Mouse (Mus musculus) midbrain, embryonic 12.5 days (tissue): ENCODE measurements around the gene Shisal1. TPM values are rescaled to one million over a fixed set of nuclear protein-coding genes. Genes with fewer than 3 reads are reported as not detected.

Source experiments
- ATAC-seq: fragments of 200-750 bp; cut with Nextera tagmentation; 2 replicates; pipeline ENCODE4 v1.8.0; 2017; ENCODE audit warnings: low read depth, moderate TSS enrichment, moderate library complexity; ENCODE audit not compliant: low FRiP score
- H3K27ac ChIP-seq: fragments of 300-500 bp; sonication (generic); replicated peaks from 2 replicates; pipeline ENCODE4 v1.5.1; 2016; ENCODE audit warnings: mild to moderate bottlenecking
- H3K27me3 ChIP-seq: fragments of 300-500 bp; sonication (generic); 2 replicates; pipeline ENCODE4 v1.6.1; 2016; ENCODE audit warnings: mild to moderate bottlenecking
- H3K36me3 ChIP-seq: fragments of 300-500 bp; sonication (generic); 2 replicates; pipeline ENCODE4 v1.6.1; 2016
- H3K4me1 ChIP-seq: fragments of 300-500 bp; sonication (generic); 2 replicates; pipeline ENCODE4 v1.6.1; 2016
- H3K4me2 ChIP-seq: fragments of 300-500 bp; sonication (generic); replicated peaks from 2 replicates; pipeline ENCODE4 v1.6.1; 2016; ENCODE audit warnings: mild to moderate bottlenecking, moderate library complexity
- H3K4me3 ChIP-seq: fragments of 300-500 bp; sonication (generic); 2 replicates; pipeline ENCODE4 v1.5.1; 2016; ENCODE audit warnings: mild to moderate bottlenecking
- H3K9ac ChIP-seq: fragments of 300-500 bp; sonication (generic); replicated peaks from 2 replicates; pipeline ENCODE4 v1.6.1; 2016; ENCODE audit warnings: mild to moderate bottlenecking, moderate library complexity
- H3K9me3 ChIP-seq: fragments of 300-500 bp; sonication (generic); 2 replicates; pipeline ENCODE4 v1.6.1; 2016; ENCODE audit warnings: mild to moderate bottlenecking
- WGBS: fragments of 180-500 bp; shearing (Covaris S2); methylation state at CpG from one replicate; pipeline ENCODE4 v1.1.7; 2016; 5-methylcytosine and 5-hydroxymethylcytosine counted together
- polyA plus RNA-seq: library from polyadenylated mRNA; unstranded; fragments of >200 nt; fragmentation: Nextera tagmentation; extraction: Ambion mirVana; gene quantifications from 2 replicates; pipeline ENCODE4 v1.2.1, GENCODE M21; 2016

The Shisal1 gene
- polyA plus RNA-seq, 1 experiment from 2014 or later: 10.5 TPM

DNA sequence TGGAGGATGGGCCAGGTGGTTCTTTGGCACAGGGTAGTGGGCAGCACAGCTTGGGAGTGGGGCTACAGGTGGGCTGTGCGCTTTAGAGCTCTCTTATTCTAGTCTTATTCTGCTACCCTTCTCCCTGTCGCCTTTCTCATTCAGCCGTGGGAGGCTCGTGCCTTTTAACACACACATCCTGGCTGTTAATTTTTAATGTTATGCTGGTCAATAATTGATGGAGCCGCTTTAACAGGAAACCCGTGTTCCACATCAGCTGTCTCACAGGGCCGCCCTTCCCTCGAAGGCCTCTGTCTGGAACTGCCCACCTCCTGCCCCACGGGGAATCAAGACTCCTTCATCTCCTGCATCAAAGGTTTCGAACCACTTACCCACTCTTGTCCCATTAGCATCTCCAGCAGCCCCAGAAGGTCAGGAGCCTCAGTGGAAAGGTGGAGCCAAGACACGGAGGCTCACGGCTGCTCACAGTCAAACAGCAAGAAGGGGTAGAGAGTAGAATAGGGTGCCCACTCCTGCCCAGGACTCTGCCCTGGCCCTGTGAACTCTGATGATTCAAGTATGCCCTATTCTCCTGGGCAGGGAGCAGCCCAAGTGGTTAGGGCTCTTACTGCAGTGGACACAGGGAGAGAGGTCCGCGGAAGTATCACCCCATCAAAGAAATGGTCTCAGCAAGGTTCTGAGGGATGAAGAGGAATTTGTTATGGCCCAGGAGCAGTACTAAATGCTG is 51.4 kb downstream of the Shisal1 start:
- Histone ChIP-seq H3K9me3 (no peaks in the 10 kb centered on the region), H3K27ac (no peak overlapping the region), H3K4me1 (peaks cover 11% of the 10 kb centered on the region; the same call in 1 of the 2 replicates), H3K4me2 (no peak overlapping the region), H3K9ac (no peak overlapping the region), H3K4me3 (no peak overlapping the region), H3K27me3 (no peaks in the 10 kb centered on the region), H3K36me3 (no peaks in the 10 kb centered on the region)
- no peak for ATAC-seq
- WGBS: 83% methylated on average over 14 of the region's 14 CpGs

- WGBS: 47% methylated on average over 6 of the region's 6 CpGs
- H3K4me1 ChIP-seq: peaks cover 8% of the 10 kb centered on the region; the same call in 1 of the 2 replicates
- ATAC-seq: no peak
- H3K9me3 ChIP-seq: peaks cover under 1% of the 10 kb centered on the region; the same call in 1 of the 2 replicates
- H3K36me3 ChIP-seq: peaks cover under 1% of the 10 kb centered on the region; the same call in 1 of the 2 replicates
- no peak overlapping the region for H3K27ac ChIP-seq
- H3K4me3 ChIP-seq: no peak overlapping the region
- no peak overlapping the region for H3K4me2 ChIP-seq
- H3K27me3 ChIP-seq: no peaks in the 10 kb centered on the region
- H3K9ac ChIP-seq: no peak overlapping the region
Observed at GRCm38 (mm10) chr15:84393341-84393740, 53.6 kb downstream of the Shisal1 start.

DNA sequence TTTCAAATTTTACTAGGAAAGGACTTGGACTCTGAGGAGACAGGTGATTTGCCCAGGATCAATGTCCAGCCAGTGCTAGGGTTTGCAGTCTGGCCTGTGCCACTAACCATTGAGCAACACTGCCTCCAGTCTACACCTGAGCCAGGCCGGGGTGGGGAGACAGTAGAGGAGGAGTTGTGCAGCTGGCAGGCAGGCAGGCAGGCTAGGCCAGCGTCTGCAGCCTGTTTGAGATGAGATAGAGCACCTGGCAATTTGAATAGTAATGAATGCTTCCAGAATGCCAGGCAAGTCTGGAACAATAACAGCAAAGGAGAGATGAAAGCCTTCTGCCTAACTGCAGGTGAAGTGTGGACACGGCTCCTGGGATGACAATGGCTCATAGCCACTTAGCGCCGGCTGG is 54.1 kb downstream of the Shisal1 start:
- Histone ChIP-seq H3K27ac (no peak overlapping the region), H3K4me2 (no peak overlapping the region), H3K4me3 (no peak overlapping the region), H3K36me3 (peaks cover 5% of the 10 kb centered on the region; the same call in 1 of the 2 replicates), H3K27me3 (no peaks in the 10 kb centered on the region), H3K4me1 (peaks cover 8% of the 10 kb centered on the region; the same call in 1 of the 2 replicates), H3K9me3 (peaks cover 5% of the 10 kb centered on the region), H3K9ac (no peak overlapping the region)
- no peak for ATAC-seq
- WGBS: 72% methylated on average over 5 of the region's 5 CpGs

- no peak overlapping the region for H3K27ac ChIP-seq
- H3K4me2 ChIP-seq: no peak overlapping the region
- H3K9me3 ChIP-seq: peaks cover 12% of the 10 kb centered on the region
- ATAC-seq: no peak
- no peaks in the 10 kb centered on the region for H3K27me3 ChIP-seq
- peaks cover 8% of the 10 kb centered on the region; the same call in 1 of the 2 replicates for H3K4me1 ChIP-seq
- peaks cover 7% of the 10 kb centered on the region; the same call in 1 of the 2 replicates for H3K36me3 ChIP-seq
- WGBS: 93% methylated on average over 4 of the region's 4 CpGs
- no peak overlapping the region for H3K4me3 ChIP-seq
- H3K9ac ChIP-seq: no peak overlapping the region
Observed at GRCm38 (mm10) chr15:84392131-84392530, 54.8 kb downstream of the Shisal1 start.

- Histone ChIP-seq H3K27ac (no peak overlapping the region), H3K9ac (no peak overlapping the region), H3K4me2 (no peak overlapping the region), H3K27me3 (no peaks in the 10 kb centered on the region), H3K4me1 (peaks cover 6% of the 10 kb centered on the region; the same call in 1 of the 2 replicates), H3K4me3 (no peak overlapping the region), H3K9me3 (peaks cover 17% of the 10 kb centered on the region), H3K36me3 (peaks cover 7% of the 10 kb centered on the region; the same call in 1 of the 2 replicates)
- ATAC-seq: no peak
- WGBS: 90% methylated on average over 8 of the region's 8 CpGs
Observed at GRCm38 (mm10) chr15:84388698-84389131, 58.2 kb downstream of the Shisal1 start.

- 89% methylated on average over 8 of the region's 8 CpGs for WGBS
- ATAC-seq: no peak
Observed at GRCm38 (mm10) chr15:84385995-84386565, 60.8 kb downstream of the Shisal1 start.

GRCm38 (mm10) chr15:84384066-84384465 is 62.8 kb downstream of the Shisal1 start:
- Histone ChIP-seq H3K4me1 (no peaks in the 10 kb centered on the region), H3K27me3 (no peaks in the 10 kb centered on the region), H3K27ac (no peak overlapping the region), H3K4me3 (no peak overlapping the region), H3K9me3 (peaks cover 17% of the 10 kb centered on the region), H3K36me3 (peaks cover 7% of the 10 kb centered on the region; the same call in 1 of the 2 replicates), H3K4me2 (no peak overlapping the region), H3K9ac (no peak overlapping the region)
- no peak for ATAC-seq
- 94% methylated on average over 9 of the region's 9 CpGs for WGBS

More at GRCm38 (mm10) chr15:84385995-84386565, 60.8 kb downstream of the Shisal1 start:
- H3K9me3 ChIP-seq: peaks cover 17% of the 10 kb centered on the region
- H3K4me3 ChIP-seq: no peak overlapping the region
- H3K27ac ChIP-seq: no peak overlapping the region
- peaks cover 7% of the 10 kb centered on the region; the same call in 1 of the 2 replicates for H3K36me3 ChIP-seq
- no peak overlapping the region for H3K9ac ChIP-seq
- H3K4me2 ChIP-seq: no peak overlapping the region
- no peaks in the 10 kb centered on the region for H3K27me3 ChIP-seq
- no peaks in the 10 kb centered on the region for H3K4me1 ChIP-seq

- no peak for ATAC-seq
- Histone ChIP-seq H3K9me3 (peaks cover 4% of the 10 kb centered on the region), H3K4me2 (no peak overlapping the region), H3K4me1 (no peaks in the 10 kb centered on the region), H3K27me3 (no peaks in the 10 kb centered on the region), H3K27ac (no peak overlapping the region), H3K4me3 (no peak overlapping the region), H3K36me3 (no peaks in the 10 kb centered on the region), H3K9ac (no peak overlapping the region)
- 81% methylated on average over 10 of the region's 10 CpGs for WGBS
Observed at GRCm38 (mm10) chr15:84380181-84380580, 66.7 kb downstream of the Shisal1 start.

GRCm38 (mm10) chr15:84378734-84379133 is 68.2 kb downstream of the Shisal1 start:
- Histone ChIP-seq H3K27ac (no peak overlapping the region), H3K4me2 (no peak overlapping the region), H3K27me3 (no peaks in the 10 kb centered on the region), H3K4me1 (no peaks in the 10 kb centered on the region), H3K9me3 (peaks cover 12% of the 10 kb centered on the region), H3K9ac (no peak overlapping the region), H3K36me3 (no peaks in the 10 kb centered on the region), H3K4me3 (no peak overlapping the region)
- 83% methylated on average over 9 of the region's 9 CpGs for WGBS
- no peak for ATAC-seq

DNA sequence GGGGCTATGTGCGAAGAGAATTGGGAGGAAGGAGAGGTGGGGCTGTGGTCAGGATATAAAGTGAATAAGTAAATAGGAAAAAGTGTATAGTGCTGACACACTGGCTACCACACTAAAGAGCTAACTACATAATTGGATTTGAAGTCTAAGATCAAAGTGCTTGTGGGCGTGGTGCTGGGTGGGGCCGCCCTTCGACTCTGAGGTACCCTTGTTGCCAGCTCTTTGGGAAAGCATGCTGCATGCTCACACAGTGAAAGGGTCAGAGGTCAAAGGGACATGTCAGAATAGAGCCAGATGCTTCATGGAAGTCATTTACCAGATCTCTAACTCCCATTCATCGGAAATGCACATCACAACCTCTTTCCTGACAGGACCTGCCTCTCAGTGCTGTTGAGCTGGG is 74.1 kb downstream of the Shisal1 start:
- no peaks in the 10 kb centered on the region for H3K4me1 ChIP-seq
- no peaks in the 10 kb centered on the region for H3K36me3 ChIP-seq
- no peak for ATAC-seq
- H3K27me3 ChIP-seq: no peaks in the 10 kb centered on the region
- peaks cover 12% of the 10 kb centered on the region for H3K9me3 ChIP-seq
- H3K4me3 ChIP-seq: no peak overlapping the region
- 70% methylated on average over 5 of the region's 5 CpGs for WGBS
- H3K4me2 ChIP-seq: no peak overlapping the region
- no peak overlapping the region for H3K27ac ChIP-seq
- H3K9ac ChIP-seq: no peak overlapping the region

- Histone ChIP-seq H3K4me1 (no peaks in the 10 kb centered on the region), H3K9ac (no peak overlapping the region), H3K27ac (no peak overlapping the region), H3K27me3 (no peaks in the 10 kb centered on the region), H3K9me3 (peaks cover 3% of the 10 kb centered on the region; the same call in 1 of the 2 replicates), H3K36me3 (no peaks in the 10 kb centered on the region), H3K4me3 (no peak overlapping the region), H3K4me2 (no peak overlapping the region)
- ATAC-seq: no peak
- WGBS: 84% methylated on average over 8 of the region's 8 CpGs
Observed at GRCm38 (mm10) chr15:84367402-84367801, 79.5 kb downstream of the Shisal1 start.

DNA sequence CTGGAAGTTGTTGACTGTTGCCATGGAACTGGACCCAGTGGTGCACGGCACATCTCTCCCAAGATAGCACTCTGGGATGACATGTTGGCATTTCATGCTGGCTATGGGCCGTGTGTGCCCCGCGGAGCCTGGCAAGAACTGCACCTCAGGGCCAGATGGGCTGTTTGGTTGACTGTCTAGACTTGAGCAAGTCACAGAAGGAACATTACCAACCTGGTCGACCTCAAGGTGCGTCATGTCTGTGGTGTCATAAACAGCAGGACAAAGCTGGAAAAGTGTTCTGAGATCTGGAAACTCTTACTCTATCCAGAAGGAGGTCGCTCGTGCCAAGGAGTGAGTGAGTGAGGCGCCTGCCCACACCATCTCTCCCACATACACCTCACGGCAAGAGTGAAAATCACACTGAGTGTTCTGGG is 80.3 kb downstream of the Shisal1 start:
- peaks cover 3% of the 10 kb centered on the region; the same call in 1 of the 2 replicates for H3K9me3 ChIP-seq
- no peak for ATAC-seq
- no peak overlapping the region for H3K27ac ChIP-seq
- no peaks in the 10 kb centered on the region for H3K36me3 ChIP-seq
- no peak overlapping the region for H3K9ac ChIP-seq
- H3K27me3 ChIP-seq: no peaks in the 10 kb centered on the region
- WGBS: 93% methylated on average over 10 of the region's 10 CpGs
- H3K4me3 ChIP-seq: no peak overlapping the region
- no peak overlapping the region for H3K4me2 ChIP-seq
- H3K4me1 ChIP-seq: no peaks in the 10 kb centered on the region
